Mouse (Mus musculus) olfactory bulb, adult 2 months (tissue): Measurements from ENCODE around the gene Wdr62.

Experiments
- CTCF ChIP-seq: fragments of 200-500 bp; IDR thresholded peaks from 2 replicates; pipeline ENCODE4 v1.5.1; 2012; ENCODE audit warnings: low read depth, mild to moderate bottlenecking, low read length, moderate library complexity; ENCODE audit not compliant: insufficient read depth
- POLR2A ChIP-seq: fragments of 200-500 bp; IDR thresholded peaks from 2 replicates; pipeline ENCODE4 v1.6.1; 2012; ENCODE audit warnings: mild to moderate bottlenecking, low read depth, low read length, moderate library complexity; ENCODE audit not compliant: insufficient read depth

DNA sequence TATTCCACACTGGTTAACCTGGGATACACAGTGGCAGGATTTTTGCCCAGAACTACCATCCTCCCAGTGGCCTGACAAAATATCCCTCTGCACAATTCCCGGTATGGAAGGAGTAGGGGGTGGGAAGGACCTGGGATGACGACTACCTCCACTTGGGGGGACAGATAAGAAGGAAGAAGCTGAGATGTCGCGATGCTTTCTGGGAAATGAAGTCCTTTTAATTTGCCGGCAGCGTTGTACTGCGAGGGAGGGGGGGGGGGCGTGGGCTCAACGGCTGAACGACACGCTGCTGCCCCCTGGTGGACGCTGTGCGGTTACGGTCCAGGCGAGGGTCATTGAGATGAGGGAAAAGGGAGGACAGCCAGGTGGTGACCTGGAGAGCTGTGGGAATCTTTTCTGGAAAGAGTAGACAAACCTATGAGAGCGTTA is 63.5 kb downstream of the Wdr62 start:
- TF ChIP-seq CTCF (peak; percentile 76; the same call in 1 of the 2 replicates), POLR2A (no peak)
